Mouse (Mus musculus) hindbrain, embryonic 10.5 days (tissue): ENCODE data around the gene Polr3gl. TPM values are rescaled to one million over a fixed set of nuclear protein-coding genes. Genes with fewer than 3 reads are reported as not detected.

Experiments used
- DNase-seq: peaks from one replicate; pipeline ENCODE4 v3.0.0-alpha.2; 2017; ENCODE audit warnings: low spot score
- H3K27ac ChIP-seq: fragments of 300-500 bp; sonication (generic); 2 replicates; pipeline ENCODE4 v1.5.1; 2016; ENCODE audit warnings: mild to moderate bottlenecking, moderate library complexity
- H3K27me3 ChIP-seq: fragments of 300-500 bp; sonication (generic); 2 replicates; pipeline ENCODE4 v1.6.1; 2016; ENCODE audit warnings: mild to moderate bottlenecking; ENCODE audit not compliant: poor library complexity, insufficient read depth, severe bottlenecking
- H3K36me3 ChIP-seq: fragments of 300-500 bp; sonication (generic); 2 replicates; pipeline ENCODE4 v1.6.1; 2016; ENCODE audit warnings: mild to moderate bottlenecking, moderate library complexity
- H3K4me1 ChIP-seq: fragments of 300-500 bp; sonication (generic); replicated peaks from 2 replicates; pipeline ENCODE4 v1.6.1; 2016; ENCODE audit warnings: mild to moderate bottlenecking
- H3K4me3 ChIP-seq: fragments of 300-500 bp; sonication (generic); 2 replicates; pipeline ENCODE4 v1.5.1; 2016; ENCODE audit warnings: mild to moderate bottlenecking, moderate library complexity
- H3K9me3 ChIP-seq: fragments of 300-500 bp; sonication (generic); 2 replicates; pipeline ENCODE4 v1.6.1; 2016; ENCODE audit warnings: mild to moderate bottlenecking, moderate library complexity
- WGBS: fragments of 180-500 bp; shearing (Covaris S2); methylation state at CpG from one replicate; pipeline ENCODE4 v1.1.7; 2016; 5-methylcytosine and 5-hydroxymethylcytosine counted together
- polyA plus RNA-seq: library from polyadenylated mRNA; unstranded; fragments of >200 nt; fragmentation: Nextera tagmentation; extraction: Ambion mirVana; gene quantifications from 2 replicates; pipeline ENCODE4 v1.2.1, GENCODE M21; 2016

Gene Polr3gl
- polyA plus RNA-seq, 1 experiment from 2014 or later: 29.4 TPM

GRCm38 (mm10) chr3:96541328-96542078 is 52.5 kb downstream of the Polr3gl start:
- no peak for DNase-seq
- H3K27ac ChIP-seq: peak overlapping the region; percentile 9; the same call in 1 of the 2 replicates
- no peaks in the 10 kb centered on the region for H3K9me3 ChIP-seq
- no peaks in the 10 kb centered on the region for H3K36me3 ChIP-seq
- peaks cover 14% of the 10 kb centered on the region; the same call in 1 of the 2 replicates for H3K27me3 ChIP-seq
- no peak overlapping the region for H3K4me3 ChIP-seq
- 0 out of 2 replicates have a peak, but pooled peaks cover 4% of the 10 kb centered on the region for H3K4me1 ChIP-seq
- WGBS: 20% methylated on average over 14 of the region's 14 CpGs

DNA sequence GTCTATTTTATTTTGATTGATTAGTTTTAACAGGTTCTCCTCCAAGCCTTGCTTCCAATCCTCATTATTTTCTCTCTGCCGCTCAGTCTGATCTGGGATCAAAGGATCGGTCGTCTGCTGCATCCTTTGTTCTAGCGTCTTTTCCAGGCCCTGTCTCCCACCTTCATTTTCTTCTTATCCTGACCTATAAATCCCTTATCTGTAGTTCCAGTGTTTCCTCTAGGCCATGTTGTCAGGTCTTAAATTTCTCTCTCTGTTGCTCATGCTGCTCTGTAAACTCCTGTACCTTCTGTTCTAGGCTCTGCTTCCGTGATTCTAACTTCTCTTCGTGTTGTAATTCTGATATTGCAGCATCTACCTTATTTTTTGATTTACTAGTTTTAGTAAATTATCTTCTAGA is 53.2 kb downstream of the Polr3gl start:
- H3K9me3 ChIP-seq: no peaks in the 10 kb centered on the region
- 56% methylated on average over 6 of the region's 6 CpGs for WGBS
- DNase-seq: no peak
- H3K4me3 ChIP-seq: no peak overlapping the region
- H3K27me3 ChIP-seq: peaks cover 9% of the 10 kb centered on the region; the same call in 1 of the 2 replicates
- H3K4me1 ChIP-seq: 0 out of 2 replicates have a peak, but pooled peaks cover 4% of the 10 kb centered on the region
- H3K36me3 ChIP-seq: no peaks in the 10 kb centered on the region
- no peak overlapping the region for H3K27ac ChIP-seq

DNA sequence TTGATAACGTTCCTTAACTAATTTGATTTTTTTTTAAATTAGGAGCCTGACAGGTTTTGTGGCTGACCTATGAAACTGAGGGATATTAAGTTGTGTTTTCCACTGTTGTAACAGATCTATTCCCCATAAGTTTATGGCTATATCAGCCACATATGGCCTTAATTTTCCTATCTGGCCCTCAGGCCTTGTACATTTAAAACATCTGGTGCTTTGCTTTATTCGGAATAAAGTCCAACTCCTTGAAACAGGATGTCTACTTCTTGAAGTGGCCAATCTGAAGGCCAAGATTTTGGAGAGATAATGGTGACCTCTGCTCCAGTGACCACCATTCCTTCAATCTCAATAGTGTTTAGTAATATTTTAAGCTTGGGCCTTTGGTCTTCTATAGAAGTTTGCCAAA is 54.7 kb downstream of the Polr3gl start:
- H3K27ac ChIP-seq: no peak overlapping the region
- no peaks in the 10 kb centered on the region for H3K9me3 ChIP-seq
- WGBS: 72% methylated on average over 2 of the region's 2 CpGs
- no peak for DNase-seq
- peaks cover 9% of the 10 kb centered on the region; the same call in 1 of the 2 replicates for H3K27me3 ChIP-seq
- H3K36me3 ChIP-seq: no peaks in the 10 kb centered on the region
- no peak overlapping the region for H3K4me3 ChIP-seq
- 0 out of 2 replicates have a peak, but pooled peaks cover 4% of the 10 kb centered on the region for H3K4me1 ChIP-seq

- no peak for DNase-seq
- WGBS: 60% methylated on average over 2 of the region's 2 CpGs
- Histone ChIP-seq H3K9me3 (no peaks in the 10 kb centered on the region), H3K4me3 (no peak overlapping the region), H3K4me1 (no peaks in the 10 kb centered on the region), H3K27me3 (peaks cover 10% of the 10 kb centered on the region), H3K27ac (no peak overlapping the region), H3K36me3 (no peaks in the 10 kb centered on the region)
These were observed 59.7 kb downstream of the Polr3gl start for GRCm38 (mm10) chr3:96534300-96534699.

DNA sequence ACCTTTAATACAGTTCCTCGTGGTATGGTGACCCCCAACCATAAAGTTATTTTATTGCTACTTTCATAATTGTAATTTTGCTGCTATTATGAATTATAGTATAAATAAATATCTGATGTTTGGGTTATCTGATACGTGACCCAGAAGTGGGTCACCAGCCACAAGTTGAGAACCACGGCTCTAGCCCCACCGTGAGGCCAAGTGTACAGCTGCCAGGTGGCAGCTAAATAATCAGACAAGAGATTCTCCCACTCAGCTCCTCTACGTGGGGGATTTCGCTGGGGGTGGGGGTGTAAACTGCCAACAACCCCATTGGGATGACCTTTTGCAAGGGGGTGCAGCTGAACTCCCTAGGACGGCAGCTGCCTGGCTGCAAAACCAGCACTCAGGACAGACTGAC is 61.9 kb downstream of the Polr3gl start:
- H3K9me3 ChIP-seq: no peaks in the 10 kb centered on the region
- H3K27ac ChIP-seq: no peak overlapping the region
- 68% methylated on average over 7 of the region's 7 CpGs for WGBS

GRCm38 (mm10) chr3:96528506-96528905 is 65.5 kb downstream of the Polr3gl start:
- Histone ChIP-seq H3K27ac (peak overlapping the region; percentile 64; the same call in 1 of the 2 replicates), H3K36me3 (no peaks in the 10 kb centered on the region), H3K27me3 (peaks cover 57% of the 10 kb centered on the region), H3K9me3 (no peaks in the 10 kb centered on the region), H3K4me1 (peaks cover 36% of the 10 kb centered on the region), H3K4me3 (peak overlapping the region; percentile 61)
- WGBS: 50% methylated on average over 9 of the region's 9 CpGs
- DNase-seq: no peak

More for the DNA sequence above, 61.9 kb downstream of the Polr3gl start:
- no peak for DNase-seq
- Histone ChIP-seq H3K4me1 (peaks cover 15% of the 10 kb centered on the region), H3K27me3 (peaks cover 32% of the 10 kb centered on the region), H3K36me3 (no peaks in the 10 kb centered on the region), H3K4me3 (no peak overlapping the region)

Other genes with a start within 250 kb of the Polr3gl start
- gene BC107364, start 141.9 kb downstream of the Polr3gl start, polyA plus RNA-seq: 0.25 TPM in 1 of 2 replicates, not detected in the other
- gene Hfe2, start 69.0 kb downstream of the Polr3gl start, polyA plus RNA-seq: 0.89 and 2.2 TPM in 2 replicates
- gene Txnip, start 36.2 kb downstream of the Polr3gl start, polyA plus RNA-seq: 36.3 and 38.1 TPM in 2 replicates
- gene Gm16253, start 17.2 kb downstream of the Polr3gl start, polyA plus RNA-seq: 0.55 and 0.93 TPM in 2 replicates
- 0.92 and 1.5 TPM in 2 replicates for gene Ankrd34a, start 2.5 kb upstream of the Polr3gl start, polyA plus RNA-seq
- gene Lix1l, start 7.0 kb upstream of the Polr3gl start, polyA plus RNA-seq: 5.4 and 5.5 TPM in 2 replicates
- gene Rbm8a, start 35.8 kb upstream of the Polr3gl start, polyA plus RNA-seq: 185 and 210 TPM in 2 replicates
- gene Pex11b, start 41.2 kb upstream of the Polr3gl start, polyA plus RNA-seq: 39.3 and 41.8 TPM in 2 replicates
- 0.06 and 0.13 TPM in 2 replicates for gene Gm42957, start 41.3 kb upstream of the Polr3gl start, polyA plus RNA-seq
- 0.31 and 0.35 TPM in 2 replicates for gene Itga10, start 51.4 kb upstream of the Polr3gl start, polyA plus RNA-seq
- gene Ankrd35, start 76.0 kb upstream of the Polr3gl start, polyA plus RNA-seq: 0.10 and 0.16 TPM in 2 replicates
- 46.2 and 48.3 TPM in 2 replicates for gene Pias3, start 102.2 kb upstream of the Polr3gl start, polyA plus RNA-seq
- 17.1 and 19.4 TPM in 2 replicates for gene Nudt17, start 114.4 kb upstream of the Polr3gl start, polyA plus RNA-seq
- gene Polr3c, start 133.4 kb upstream of the Polr3gl start, polyA plus RNA-seq: 44.4 and 45.3 TPM in 2 replicates
- gene Rnf115, start 133.5 kb upstream of the Polr3gl start, polyA plus RNA-seq: 63.8 and 64.2 TPM in 2 replicates
- 0.25 and 0.29 TPM in 2 replicates for gene Pdzk1, start 235.1 kb upstream of the Polr3gl start, polyA plus RNA-seq
- gene Cd160, start 235.2 kb upstream of the Polr3gl start, polyA plus RNA-seq: 0.06 and 0.14 TPM in 2 replicates